Mouse (Mus musculus) limb, embryonic 14.5 days (tissue): ENCODE data around the gene Ankmy1. TPM values are rescaled to one million over a fixed set of nuclear protein-coding genes. Genes with fewer than 3 reads are reported as not detected.

Experiments used
- ATAC-seq: fragments of 200-750 bp; cut with Nextera tagmentation; 2 replicates; pipeline ENCODE4 v1.8.0; 2017; ENCODE audit warnings: low read depth, moderate number of reproducible peaks, moderate TSS enrichment; ENCODE audit not compliant: low FRiP score
- DNase-seq: peaks from one replicate; pipeline ENCODE4 v3.0.0-alpha.2; 2015; ENCODE audit warnings: low spot score
- H3K27ac ChIP-seq: fragments of 300-500 bp; sonication (generic); replicated peaks from 2 replicates; pipeline ENCODE4 v1.5.1; 2014; ENCODE audit warnings: low read depth, mild to moderate bottlenecking, low read length, moderate library complexity, mixed read lengths
- H3K27me3 ChIP-seq: fragments of 300-500 bp; sonication (generic); 2 replicates; pipeline ENCODE4 v1.6.1; 2014; ENCODE audit warnings: low read length, mixed read lengths; ENCODE audit not compliant: control insufficient read depth, insufficient read depth
- H3K36me3 ChIP-seq: fragments of 300-500 bp; sonication (generic); 2 replicates; pipeline ENCODE4 v1.6.1; 2014; ENCODE audit warnings: mild to moderate bottlenecking, low read length, moderate library complexity, mixed read lengths; ENCODE audit not compliant: control insufficient read depth, insufficient read depth
- H3K4me1 ChIP-seq: fragments of 300-500 bp; sonication (generic); 2 replicates; pipeline ENCODE4 v1.6.1; 2014; ENCODE audit warnings: antibody characterized with exemption, low read length, mixed read lengths; ENCODE audit not compliant: control insufficient read depth, insufficient read depth
- H3K4me2 ChIP-seq: fragments of 300-500 bp; sonication (generic); replicated peaks from 2 replicates; pipeline ENCODE4 v1.6.1; 2014; ENCODE audit warnings: low read depth, mild to moderate bottlenecking, low read length, moderate library complexity; ENCODE audit not compliant: severe bottlenecking
- H3K4me3 ChIP-seq: fragments of 300-500 bp; sonication (generic); replicated peaks from 2 replicates; pipeline ENCODE4 v1.5.1; 2014; ENCODE audit warnings: low read length
- H3K9ac ChIP-seq: fragments of 300-500 bp; sonication (generic); 2 replicates; pipeline ENCODE4 v1.6.1; 2014; ENCODE audit warnings: mild to moderate bottlenecking, low read depth, low read length, moderate library complexity; ENCODE audit not compliant: severe bottlenecking
- H3K9me3 ChIP-seq: fragments of 300-500 bp; sonication (generic); 2 replicates; pipeline ENCODE4 v1.6.1; 2016; ENCODE audit warnings: low read length; ENCODE audit not compliant: control insufficient read depth
- POLR2A ChIP-seq: fragments of 200-500 bp; IDR thresholded peaks from 2 replicates; pipeline ENCODE4 v1.8.0; 2012; ENCODE audit warnings: inconsistent platforms, mild to moderate bottlenecking, moderate library complexity, borderline replicate concordance; ENCODE audit not compliant: insufficient read depth, insufficient read length; ENCODE audit errors: extremely low read depth
- WGBS: fragments of 180-500 bp; shearing (Covaris S2); extraction: QIAGEN DNeasy Blood & Tissue Kit; methylation state at CpG from one replicate; pipeline ENCODE4 v1.1.7; 2014; 5-methylcytosine and 5-hydroxymethylcytosine counted together
- polyA plus RNA-seq, 2 experiments: library from polyadenylated mRNA; depleted of rRNA in 1 of 2; stranded (reverse) in 1 of 2; unstranded in 1 of 2; fragments of >200 nt; fragmentation: Nextera tagmentation in 1 of 2; extraction: Ambion mirVana in 1 of 2; gene quantifications; 2 replicates each; pipeline versions ENCODE4 v1.2.1 to v1.2.3; 2012 to 2014

Gene Ankmy1
- polyA plus RNA-seq, 2 experiments = 0.37 to 0.38 TPM

- DNase-seq (no peak), ATAC-seq (no peak)
- H3K27ac ChIP-seq = no peak overlapping the region
- no peaks in the 10 kb centered on the region for H3K27me3 ChIP-seq
- no peak overlapping the region for H3K9ac ChIP-seq
- no peaks in the 10 kb centered on the region for H3K36me3 ChIP-seq
- no peak overlapping the region for H3K4me3 ChIP-seq
- H3K4me2 ChIP-seq = no peak overlapping the region
- H3K9me3 ChIP-seq = no peaks in the 10 kb centered on the region
- no peaks in the 10 kb centered on the region for H3K4me1 ChIP-seq
- WGBS = 70% methylated on average over 2 of the region's 2 CpGs
- no peak for TF ChIP-seq POLR2A
Measured at GRCm38 (mm10) chr1:92869985-92870384, 32.7 kb downstream of the Ankmy1 start.

DNA sequence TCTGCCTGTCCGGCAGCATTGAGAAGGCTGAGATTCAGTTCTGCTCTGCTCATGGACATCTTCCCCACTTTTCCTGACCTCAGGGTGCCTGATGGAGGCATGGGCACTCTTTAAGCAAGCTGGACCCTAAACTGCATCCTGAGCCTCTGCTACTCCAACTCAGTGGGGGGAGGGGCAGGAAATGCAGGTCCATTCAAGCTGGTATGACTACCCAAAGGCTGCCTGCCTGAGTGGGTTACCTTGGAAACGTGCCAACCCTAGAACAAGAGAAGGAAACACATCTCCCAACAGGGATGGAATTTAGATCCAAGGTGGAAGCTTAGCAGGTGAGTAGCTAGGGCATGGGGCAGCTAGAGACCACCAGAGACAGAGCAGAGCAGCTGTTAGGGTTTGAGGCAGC is 36.5 kb downstream of the Ankmy1 start:
- ATAC-seq = no peak
- no peak overlapping the region for H3K4me3 ChIP-seq

DNA sequence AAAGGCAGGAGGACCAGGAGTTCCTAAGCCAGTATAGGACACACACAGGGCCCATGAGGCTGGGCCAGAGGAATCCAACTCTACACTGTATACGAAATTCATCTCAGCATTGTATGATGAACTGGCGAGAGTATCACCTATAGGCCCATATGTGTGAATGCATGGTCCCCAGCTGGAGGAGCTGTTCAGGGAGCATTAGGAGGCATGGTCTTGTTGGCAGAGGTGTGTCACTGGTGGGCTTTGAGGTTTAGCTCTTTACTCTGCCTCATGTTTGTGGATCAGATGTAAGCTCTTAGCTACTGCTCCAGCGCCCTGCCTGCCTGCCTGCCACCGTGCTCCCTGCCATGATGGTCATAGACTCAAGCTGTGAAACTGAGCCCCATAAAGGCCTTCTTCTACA is 39.4 kb downstream of the Ankmy1 start:
- no peak overlapping the region for H3K4me3 ChIP-seq
- no peak overlapping the region for H3K4me2 ChIP-seq
- H3K4me1 ChIP-seq = no peaks in the 10 kb centered on the region
- WGBS = 81% methylated on average over 4 of the region's 4 CpGs
- no peak overlapping the region for H3K27ac ChIP-seq
- ATAC-seq = no peak
- H3K36me3 ChIP-seq = peaks cover 21% of the 10 kb centered on the region
- no peaks in the 10 kb centered on the region for H3K27me3 ChIP-seq
- TF ChIP-seq POLR2A = no peak
- no peak overlapping the region for H3K9ac ChIP-seq
- H3K9me3 ChIP-seq = no peaks in the 10 kb centered on the region
- no peak for DNase-seq

More for the DNA sequence above, 36.5 kb downstream of the Ankmy1 start:
- WGBS = 67% methylated on average over 2 of the region's 2 CpGs
- H3K4me1 ChIP-seq = no peaks in the 10 kb centered on the region
- H3K27me3 ChIP-seq = no peaks in the 10 kb centered on the region
- no peak overlapping the region for H3K27ac ChIP-seq
- H3K4me2 ChIP-seq = no peak overlapping the region
- TF ChIP-seq POLR2A = no peak
- no peak overlapping the region for H3K9ac ChIP-seq
- H3K36me3 ChIP-seq = no peaks in the 10 kb centered on the region
- no peaks in the 10 kb centered on the region for H3K9me3 ChIP-seq
- DNase-seq = no peak

DNA sequence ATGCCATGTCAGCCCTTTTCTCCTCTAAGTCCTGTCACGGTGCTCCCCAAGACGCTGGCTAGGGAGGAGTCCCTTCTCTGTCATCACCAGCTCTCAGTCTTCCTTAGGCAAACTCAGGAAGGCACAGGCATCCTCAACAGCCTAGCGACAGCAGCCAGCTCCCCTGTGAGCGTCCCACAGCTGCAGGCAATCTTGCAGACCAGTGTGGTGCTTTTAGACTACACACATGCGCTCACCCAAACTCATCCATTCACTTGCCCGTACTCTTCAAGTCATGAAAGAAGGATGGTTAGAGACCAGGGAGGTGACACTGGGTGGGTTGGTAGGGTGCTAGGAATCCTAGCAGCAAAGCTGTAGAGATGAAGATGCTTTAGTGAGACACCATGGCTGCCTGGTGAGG is 41.2 kb downstream of the Ankmy1 start:
- Histone ChIP-seq H3K4me2 (no peak overlapping the region), H3K4me1 (no peaks in the 10 kb centered on the region), H3K9me3 (no peaks in the 10 kb centered on the region), H3K9ac (no peak overlapping the region), H3K36me3 (peaks cover 38% of the 10 kb centered on the region), H3K4me3 (no peak overlapping the region), H3K27me3 (no peaks in the 10 kb centered on the region), H3K27ac (no peak overlapping the region)
- 65% methylated on average over 6 of the region's 6 CpGs for WGBS
- ATAC-seq (no peak), DNase-seq (no peak)
- TF ChIP-seq POLR2A = no peak

GRCm38 (mm10) chr1:92852450-92852849 is 50.3 kb downstream of the Ankmy1 start:
- WGBS = 93% methylated on average over 2 of the region's 2 CpGs
- H3K27ac ChIP-seq = no peak overlapping the region
- DNase-seq (no peak), ATAC-seq (no peak)
- no peak for TF ChIP-seq POLR2A
- peaks cover 21% of the 10 kb centered on the region for H3K4me1 ChIP-seq
- peaks cover 43% of the 10 kb centered on the region for H3K36me3 ChIP-seq
- H3K9me3 ChIP-seq = no peaks in the 10 kb centered on the region
- no peaks in the 10 kb centered on the region for H3K27me3 ChIP-seq
- no peak overlapping the region for H3K4me3 ChIP-seq
- H3K4me2 ChIP-seq = no peak overlapping the region
- H3K9ac ChIP-seq = no peak overlapping the region
